Mouse (Mus musculus) spleen, adult 18-20 months (tissue): ENCODE measurements around the gene Olfr145.

ENCODE experiments used
- DNase-seq, 2 experiments: peaks; one replicate each; pipeline ENCODE4 v3.0.0; 2022; ENCODE audit warnings: mixed read lengths in 2 of 2

Gene Olfr145

DNA sequence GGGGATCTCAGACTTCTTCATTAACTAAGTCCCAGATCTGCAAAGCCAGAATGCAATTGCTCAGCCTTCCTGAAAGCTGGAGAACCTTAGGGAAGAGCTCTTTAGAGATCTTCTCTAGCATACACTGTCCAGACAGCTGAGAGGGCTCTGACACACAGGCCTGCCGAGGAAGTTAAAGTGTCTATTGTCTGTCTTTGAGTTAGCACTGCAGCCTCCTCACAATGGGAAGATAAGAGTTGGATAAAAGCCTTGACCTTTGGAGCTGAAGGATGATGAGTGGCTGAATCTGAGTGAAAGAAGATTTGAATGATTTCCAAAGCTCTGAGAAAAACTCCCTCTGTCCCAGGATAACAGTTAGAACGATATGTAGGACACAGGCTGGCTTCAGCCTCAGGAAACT is at the start of gene Olfr145:
Gene Olfr145 (plus strand): TSS at position 64 of the 400 bp plus-strand sequence.
- no peak for DNase-seq

DNA sequence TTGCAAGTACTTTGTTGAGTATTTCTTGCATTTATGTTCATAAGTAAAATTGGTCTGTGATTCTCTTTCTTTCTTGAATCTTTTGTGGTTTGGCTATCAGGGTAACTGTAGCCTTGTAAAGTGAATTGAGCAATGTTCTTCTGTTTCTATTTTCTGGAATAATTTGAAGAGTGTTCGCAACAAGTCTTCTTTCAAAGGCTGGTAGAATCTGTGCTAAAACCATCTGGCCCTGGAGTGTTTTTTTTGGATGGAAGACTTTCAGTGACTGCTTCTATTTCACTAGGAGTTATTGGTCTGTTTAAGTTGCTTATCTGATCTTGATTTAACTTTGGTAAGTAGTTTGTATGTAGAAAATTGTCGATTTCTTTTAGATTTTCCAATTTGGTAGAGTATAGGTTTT is 47.3 kb upstream of the Olfr145 start:
- no peak for DNase-seq

DNA sequence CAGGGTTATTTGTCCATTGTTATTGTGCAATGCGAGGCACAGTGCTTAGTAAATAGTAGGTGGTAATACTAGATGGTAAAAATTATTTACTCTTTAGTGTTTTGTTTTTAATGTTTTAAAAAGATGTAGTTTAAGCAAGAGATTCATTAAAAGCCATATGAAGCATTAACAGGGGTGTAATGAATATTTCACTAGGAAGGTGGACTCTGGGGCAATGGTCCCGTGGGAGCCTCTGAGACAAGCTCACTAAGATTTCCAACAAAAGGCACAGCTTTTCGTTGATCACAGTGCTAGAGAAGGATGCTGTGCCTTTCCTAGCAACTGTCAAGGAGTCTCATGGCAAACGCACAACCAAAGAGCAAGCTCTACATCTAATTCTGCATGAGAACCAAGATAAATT is 42.6 kb upstream of the Olfr145 start, which contains the start of gene Olfr877:
Gene Olfr877 (plus strand): TSS at position 301 of the 400 bp plus-strand sequence.
- DNase-seq = no peak

DNA sequence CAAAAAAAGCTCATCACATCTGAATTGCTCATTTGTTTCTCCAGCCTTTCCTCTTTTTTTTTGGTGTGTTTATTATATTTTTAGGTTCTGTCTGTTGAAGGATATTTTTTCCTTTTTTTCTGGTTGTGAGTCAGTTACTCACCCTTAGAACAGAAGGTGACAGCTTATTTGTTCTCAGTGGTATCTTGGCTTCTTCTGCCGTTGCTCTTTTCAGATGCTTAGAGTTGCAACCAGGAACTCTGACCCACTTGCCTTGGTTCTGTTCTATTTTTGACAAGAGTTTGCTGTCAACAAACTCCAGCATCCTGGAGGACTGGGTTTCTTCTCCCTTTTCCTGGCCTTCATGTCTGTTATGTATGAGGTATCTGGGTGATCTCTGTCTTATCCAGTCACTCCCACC is 33.2 kb upstream of the Olfr145 start:
- no peak for DNase-seq

DNA sequence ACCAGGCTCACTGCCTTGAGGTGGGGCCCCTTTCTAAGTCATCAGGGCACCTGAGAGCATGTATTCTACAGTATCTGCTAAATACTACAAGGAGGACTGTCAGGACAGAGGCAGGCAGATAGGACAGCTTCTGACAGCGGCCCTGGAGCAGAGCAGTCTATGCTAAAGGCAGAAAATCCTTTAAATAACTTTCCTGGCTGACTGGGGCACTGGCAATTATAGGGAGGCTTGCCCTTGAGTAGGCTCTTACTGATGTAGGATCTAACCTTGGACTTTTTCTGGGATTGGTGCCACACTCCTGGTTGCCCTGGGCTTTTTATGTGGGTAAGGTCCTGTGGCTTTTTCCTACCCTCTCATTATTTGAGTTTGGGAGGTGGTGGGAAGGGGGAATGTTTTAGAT is 26.3 kb upstream of the Olfr145 start:
- DNase-seq = no peak

DNA sequence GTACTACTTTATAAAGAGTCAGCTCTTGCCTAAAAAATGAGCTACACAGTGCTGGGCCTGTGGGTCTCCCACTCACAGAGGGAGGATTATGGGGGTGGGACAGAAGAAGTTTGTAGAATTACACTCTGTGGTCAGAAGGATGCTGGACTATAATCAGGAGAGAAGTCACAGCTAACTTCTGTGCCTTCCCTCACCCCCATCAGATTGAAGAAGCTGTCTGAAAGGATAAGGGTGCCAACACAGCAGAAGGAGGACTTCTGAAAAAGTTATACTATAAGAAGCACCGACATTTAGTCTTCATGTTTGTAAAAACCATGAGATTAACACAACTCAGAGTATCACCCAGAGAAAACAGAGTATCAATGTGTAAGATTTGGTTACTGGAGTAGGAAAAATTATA is 25.4 kb upstream of the Olfr145 start:
- no peak for DNase-seq

DNA sequence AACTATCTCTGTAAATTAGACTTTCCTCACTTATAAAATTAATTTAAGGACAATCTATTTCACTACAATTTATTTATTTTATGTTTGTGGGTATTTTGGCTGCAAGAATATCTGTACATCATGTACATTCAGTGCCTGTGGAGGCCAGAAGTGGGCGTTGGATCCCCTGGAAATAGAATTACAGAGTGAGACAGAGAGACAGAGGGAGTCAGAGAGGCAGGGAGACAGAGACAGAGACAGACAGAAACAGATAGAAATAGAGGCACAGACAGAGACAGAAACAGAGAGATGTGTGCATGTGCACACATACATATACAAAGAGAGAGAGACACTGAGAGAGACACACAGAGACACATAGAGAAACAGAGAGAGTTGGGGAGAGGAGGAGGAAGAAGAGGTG is 25.0 kb upstream of the Olfr145 start:
- DNase-seq = no peak

DNA sequence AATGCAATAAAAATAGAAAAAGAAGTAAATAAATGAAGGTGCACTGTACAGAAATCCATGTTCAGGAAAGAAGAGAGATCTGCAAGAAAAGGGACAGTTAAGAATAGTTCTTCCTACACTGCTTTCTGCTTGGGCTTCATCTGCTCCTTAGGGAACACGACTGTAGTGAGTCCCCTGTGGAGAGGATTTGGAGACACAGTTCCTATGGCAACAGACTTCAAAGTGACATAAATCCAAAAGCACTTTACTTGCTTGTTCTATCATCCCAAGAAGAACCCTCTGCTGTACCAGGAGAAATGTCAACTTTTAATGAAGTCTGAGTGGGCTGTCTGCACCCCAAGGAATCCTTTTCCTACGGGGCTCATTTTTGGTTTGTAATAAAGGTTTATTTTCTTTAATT is 5.6 kb upstream of the Olfr145 start:
- DNase-seq = no peak

DNA sequence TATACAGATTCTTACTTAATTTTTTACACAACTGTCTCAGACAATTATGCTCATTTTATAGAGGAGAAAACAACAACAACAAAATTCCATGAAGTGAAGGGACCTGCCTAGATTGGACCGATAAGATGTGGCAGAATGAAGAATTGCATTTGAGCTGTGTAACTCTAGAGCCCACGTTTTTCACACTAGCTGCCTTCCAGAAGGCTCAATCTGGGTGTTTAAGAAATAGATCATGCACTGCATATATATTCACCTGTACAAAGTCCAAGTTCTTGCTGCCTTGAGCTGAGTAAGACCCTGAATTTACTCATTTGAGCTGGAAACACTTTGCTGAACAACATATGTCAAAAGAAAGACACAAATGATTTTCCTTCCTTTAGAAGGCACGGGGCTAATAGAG is 9.0 kb downstream of the Olfr145 start:
- no peak for DNase-seq

DNA sequence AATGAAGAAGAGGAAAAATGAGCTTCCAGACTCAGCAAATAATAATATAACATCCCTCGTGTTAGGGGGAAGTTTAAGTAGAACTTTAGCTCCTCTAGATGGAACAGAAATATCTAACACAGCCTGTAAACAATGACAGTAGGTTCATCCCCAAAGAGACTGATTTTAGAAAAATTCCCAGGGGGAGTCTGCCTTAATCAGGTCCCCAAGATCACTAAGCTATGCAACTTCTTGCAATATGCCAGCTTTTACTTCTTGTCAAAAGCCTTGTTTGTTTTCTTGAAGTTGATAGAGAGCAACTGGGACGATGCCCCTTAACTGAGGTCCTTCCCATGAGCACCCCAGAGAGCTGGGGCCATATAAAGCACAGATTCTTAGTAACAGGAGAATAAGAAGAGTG is 21.0 kb downstream of the Olfr145 start, which contains the start of gene Olfr878:
Gene Olfr878 (plus strand): TSS at position 301 of the 400 bp plus-strand sequence.
- no peak for DNase-seq

DNA sequence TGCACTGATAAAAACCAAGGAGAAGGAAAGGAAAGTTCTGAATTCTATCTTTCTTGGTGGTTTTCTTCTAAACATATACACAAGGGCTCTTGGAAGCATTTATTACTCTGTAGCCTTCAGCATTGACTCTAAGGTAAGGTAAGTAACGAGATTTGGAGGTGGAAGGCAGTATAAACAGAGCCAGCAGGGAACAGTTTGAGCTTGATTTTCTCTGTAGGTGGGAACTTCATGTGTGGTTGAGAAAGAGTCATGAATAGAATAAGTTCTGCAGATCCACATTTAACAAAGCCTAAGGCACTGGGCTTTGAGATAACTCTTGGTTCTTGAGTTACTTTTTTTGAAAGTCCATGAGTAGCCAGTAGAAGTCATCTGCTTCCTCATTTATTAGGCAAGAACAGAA is 21.5 kb downstream of the Olfr145 start:
- DNase-seq = no peak

DNA sequence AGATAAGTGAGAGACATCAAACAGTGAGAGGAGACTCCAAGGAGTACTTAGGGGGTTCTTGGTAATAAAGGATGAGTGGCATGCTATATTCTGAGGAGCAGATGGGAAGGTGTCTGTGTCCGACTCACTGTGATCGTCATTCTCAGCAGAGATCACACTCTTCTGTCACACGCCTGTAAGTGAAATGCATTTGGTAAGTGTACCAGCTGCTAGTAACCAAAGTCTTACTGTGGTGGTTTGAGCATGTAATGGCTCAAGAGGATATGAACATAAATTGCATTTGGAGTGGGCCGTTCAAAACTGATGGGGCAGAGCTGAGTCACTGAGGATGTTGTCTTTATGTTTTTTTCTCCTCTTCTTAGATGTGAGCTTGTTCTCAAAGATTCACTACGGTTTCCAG is 27.7 kb downstream of the Olfr145 start:
- no peak for DNase-seq

DNA sequence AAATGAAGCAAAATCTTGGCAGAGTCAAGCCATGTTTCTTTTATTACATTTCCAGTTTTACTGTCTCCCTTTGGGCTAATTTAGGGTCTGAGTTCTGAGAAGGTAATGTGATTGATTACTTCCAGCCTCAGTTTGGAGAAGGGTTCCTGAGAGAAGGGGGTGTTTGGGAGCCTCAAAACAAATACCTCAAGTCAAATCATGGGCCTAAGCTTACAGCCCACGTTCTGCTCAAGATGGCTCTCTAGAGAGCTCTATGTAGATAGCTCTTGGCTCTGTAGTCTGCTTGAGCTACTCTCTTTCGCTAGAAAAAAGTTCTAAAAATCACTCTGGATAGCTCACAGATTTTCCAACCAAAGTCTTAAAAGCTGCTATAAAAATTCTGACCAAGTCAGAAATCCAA is 28.9 kb downstream of the Olfr145 start:
- DNase-seq = no peak

DNA sequence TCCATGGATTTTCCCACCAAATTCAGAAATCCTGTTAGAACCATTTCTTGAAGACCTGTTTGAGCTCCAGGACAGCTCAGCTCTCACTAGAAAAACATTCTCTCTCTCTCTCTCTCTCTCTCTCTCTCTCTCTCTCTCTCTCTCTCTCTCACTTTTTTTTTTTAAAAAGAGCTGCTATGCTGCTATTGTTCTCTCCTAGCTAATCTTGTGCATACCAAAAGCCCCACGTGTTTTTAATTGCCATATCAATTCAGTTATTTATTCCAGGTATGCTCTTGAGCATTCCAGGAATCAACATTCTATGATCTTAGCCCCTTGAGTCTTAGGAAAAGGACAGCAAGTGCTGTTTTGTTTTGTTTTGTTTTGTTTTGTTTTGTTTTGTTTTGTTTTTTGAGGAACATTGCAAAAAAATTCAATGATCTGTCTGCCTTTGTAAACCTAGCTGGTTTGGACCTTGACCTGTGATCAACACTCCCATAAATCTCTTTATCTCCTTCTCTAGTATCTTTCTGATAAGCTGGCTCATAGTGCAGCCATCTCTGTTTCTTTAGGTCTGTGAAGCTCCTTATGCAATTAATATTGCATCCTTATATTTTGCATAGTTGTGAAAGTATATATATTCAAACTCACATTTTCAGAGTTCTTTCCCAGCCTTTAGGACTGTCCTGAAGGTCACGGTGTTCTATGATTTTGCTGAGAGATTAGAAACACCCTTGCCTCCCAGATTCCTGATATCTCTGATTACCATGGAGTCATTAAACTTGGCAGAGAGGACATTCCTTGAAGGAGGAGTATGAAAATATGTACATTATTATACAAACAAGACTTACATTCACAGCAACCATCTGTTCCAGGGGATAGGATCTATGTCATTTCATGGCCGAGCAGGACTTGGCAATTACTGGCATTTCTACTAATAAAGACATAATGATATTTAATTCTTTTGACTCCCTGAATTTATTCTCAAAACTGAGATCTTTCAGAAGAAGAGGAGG is 29.8 kb downstream of the Olfr145 start:
- no peak for DNase-seq

DNA sequence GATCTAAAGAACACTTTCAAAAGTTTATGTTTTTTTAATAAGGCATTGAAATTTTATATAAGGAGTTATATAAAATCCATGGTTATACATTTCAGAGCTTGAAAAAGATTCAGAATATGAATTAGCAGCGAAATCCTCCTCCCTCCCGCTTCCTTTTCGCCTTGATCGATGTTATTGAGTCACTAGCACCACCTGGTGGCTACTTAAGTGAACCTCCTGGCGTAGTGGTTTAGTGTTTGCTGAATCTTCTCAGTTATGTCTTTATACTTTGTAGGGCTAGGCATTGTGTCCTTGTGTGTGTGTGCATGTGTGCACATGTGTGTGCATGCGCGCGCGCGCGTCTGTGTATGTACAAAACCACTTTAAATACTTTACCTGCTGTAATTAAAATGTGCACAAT is 36.0 kb downstream of the Olfr145 start:
- peak in 1 of 2 experiments; percentile 4 for DNase-seq

DNA sequence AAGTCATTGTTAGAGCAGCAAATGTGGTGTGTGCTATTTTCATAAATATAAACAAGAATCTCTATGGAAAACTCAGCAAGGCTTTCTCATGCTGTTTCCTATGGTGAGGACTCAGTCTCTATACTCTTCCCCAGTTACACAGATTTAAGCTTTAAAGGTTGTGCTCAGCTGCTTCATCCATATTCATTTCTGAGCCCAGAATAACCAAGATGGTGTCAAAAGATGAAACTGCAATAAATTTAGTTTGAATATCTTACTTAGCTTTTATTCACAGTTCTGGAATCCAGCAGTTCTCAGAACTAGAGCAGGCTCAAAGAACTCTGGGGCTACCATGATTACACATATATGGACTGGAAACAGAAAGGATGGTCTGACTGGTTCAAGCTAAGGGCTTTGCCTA is 37.6 kb downstream of the Olfr145 start:
- DNase-seq = no peak

DNA sequence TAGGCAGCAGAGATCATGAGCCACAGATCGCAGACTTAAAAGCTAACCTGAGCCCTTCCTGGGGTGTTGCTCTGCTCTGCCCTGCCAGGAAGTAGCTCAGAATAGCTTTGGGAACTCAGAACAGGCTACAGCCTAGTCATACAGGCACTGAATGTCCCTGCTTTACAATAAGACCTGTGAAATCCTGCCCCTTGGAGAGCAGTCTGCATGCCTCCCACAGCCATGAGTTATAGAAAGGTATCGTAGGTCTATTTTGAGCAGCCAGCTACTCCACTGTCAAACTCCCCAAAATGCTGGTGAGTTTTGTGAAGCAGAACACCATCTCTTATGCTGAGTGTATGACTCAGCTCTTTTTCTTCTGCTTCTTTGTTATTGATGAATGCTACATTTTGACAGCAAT is 44.6 kb downstream of the Olfr145 start:
- DNase-seq = no peak
